Mouse (Mus musculus) CD4-positive, CD25-positive, alpha-beta regulatory T cell, adult 4 months (primary cell): ENCODE data around the gene Epha7. TPM values are rescaled to one million over a fixed set of nuclear protein-coding genes. Genes with fewer than 3 reads are reported as not detected.

Experiments used
- ATAC-seq: one replicate; pipeline ENCODE4 v1.8.0; 2017
- polyA plus RNA-seq, 2 experiments: library from polyadenylated mRNA; unstranded; fragments of 100-300 nt; shearing (Covaris generic); gene quantifications; one replicate each; pipeline ENCODE4 v1.2.1; 2017

Gene Epha7
- polyA plus RNA-seq: under 1 TPM in 1 of 2 experiments, not detected in 1; 0.16 TPM

DNA sequence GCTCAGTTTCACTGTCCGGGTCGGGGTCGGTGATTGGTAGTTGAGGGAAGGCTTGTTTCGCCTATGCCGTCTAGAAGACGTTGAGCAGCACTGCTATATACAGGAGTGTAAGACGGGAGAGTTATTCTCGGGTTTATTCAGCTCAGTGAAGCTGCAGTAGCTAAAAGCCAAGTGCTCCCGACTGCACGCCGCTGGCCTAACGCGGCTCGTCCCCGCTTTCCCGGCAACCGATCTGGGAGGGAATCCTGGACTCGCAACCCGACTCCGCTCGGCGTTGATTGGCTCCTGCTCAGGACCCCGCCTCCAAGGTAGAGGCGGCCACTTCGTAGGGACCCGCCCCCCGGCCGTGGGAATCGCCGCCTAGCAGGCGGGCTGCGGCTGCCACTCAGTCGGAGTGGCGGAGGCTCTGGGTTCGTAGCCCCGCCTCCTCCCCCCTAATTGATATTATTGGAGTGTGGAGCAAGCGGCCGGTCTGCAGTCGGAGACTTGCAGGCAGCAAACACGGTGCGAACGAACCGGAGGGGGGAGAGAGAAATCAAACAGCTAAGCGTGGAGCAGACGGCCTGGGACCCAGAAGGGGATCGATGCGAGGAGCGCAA is at the start of gene Epha7:
TSS of gene Epha7 (plus strand) at position 441 of the 599 bp plus-strand sequence.
- ATAC-seq: no peak

DNA sequence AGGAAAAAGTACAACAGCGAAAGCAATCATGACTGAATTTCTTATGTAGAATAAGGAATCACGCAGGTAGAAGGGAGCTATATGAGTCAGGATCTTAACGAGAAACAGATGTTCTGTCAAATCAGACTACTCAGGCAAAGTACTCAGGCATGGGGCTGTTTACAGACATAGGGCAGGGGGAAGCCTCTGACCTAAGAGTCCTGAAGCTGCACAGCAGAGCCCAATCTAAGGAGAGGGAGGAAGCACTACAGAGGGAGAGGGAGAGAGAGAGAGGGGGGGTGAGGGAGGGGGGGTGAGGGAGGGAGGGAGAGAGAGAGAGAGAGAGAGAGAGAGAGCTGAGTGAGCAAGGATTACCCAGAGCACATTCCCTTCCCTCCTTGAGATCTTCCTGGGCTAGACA is 29.0 kb upstream of the Epha7 start:
- no peak for ATAC-seq

DNA sequence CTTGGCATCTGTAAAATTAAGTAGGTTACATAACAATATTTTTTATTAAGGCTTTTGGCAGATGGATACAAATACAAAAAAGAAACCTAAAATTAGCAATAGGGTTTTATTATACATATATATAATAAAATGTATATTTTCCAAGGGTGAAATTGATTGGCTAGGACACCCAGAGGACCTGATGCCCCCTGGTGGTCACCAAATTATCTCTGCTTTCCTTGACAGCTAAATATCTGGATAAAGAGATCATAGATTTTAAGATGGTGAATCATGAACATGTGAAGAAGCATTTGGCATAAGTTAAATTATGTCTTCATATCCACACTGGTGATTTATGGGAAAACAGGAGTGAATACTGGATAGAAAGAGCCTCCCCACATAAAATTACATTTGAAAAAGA is 4.1 kb upstream of the Epha7 start:
- no peak for ATAC-seq

DNA sequence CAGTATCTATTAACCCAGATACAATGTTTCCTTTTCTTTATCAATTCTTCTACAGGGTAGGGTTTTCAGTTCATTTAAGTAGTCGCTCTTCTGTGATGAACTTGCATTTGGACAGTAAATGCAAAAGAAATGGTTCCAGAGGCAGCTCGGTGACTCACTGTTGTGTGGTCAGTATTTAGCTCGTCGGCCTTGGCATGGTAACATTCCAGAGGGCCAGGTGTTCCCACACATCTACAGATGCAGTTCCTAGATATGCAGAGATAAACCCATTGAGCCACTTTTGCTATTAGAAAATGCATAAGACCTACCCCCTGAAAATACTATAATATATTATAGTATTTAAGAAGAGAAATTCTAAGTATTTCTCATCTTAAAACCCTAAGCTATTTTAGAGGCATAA is 3.2 kb upstream of the Epha7 start:
- no peak for ATAC-seq

DNA sequence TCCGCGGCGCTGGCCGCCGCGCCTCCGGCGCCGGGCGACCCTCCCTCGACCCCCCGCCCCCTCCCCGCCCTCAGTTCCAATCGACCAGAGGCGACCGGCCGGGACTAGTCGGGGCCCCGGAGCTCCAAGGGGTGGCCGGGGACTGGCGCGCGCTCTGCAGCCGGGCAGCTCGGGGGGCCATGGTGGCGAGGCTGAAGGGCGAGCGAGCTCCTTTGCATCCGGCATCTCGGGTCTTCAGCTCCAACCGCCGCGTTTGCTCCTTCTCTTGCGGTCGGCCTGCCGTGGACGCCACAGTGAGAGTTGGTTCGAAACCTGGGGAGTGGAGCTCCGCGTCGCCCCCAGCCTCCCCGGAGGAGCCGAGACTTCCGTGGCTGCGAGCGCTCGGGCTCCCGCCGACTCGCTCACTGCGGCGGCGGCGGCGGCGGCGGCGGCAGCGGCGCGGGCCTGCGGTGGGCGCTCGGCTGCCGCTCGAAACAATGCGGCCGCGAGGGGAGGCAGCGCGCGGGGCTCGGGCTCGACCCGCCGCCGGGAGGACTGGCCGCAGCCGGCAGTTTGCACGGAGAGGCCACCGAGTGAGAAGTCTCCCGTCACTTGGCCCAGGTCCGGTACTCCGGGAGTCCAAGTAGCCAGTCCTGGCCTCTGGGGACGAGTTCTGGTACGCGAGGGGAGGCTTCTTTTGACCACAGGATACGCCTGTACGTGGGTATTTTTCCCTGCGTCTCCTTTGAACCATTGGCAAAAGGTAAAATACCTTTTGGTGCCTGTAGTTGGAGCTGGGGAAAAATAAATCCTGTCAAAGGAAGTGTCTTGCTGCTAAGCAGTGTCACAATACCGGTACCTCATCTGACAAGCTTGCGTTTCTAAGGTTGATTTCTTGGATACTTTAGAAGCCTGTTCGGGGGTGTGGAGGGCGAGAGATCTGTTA is 882 bp downstream of the Epha7 start:
- ATAC-seq: no peak

DNA sequence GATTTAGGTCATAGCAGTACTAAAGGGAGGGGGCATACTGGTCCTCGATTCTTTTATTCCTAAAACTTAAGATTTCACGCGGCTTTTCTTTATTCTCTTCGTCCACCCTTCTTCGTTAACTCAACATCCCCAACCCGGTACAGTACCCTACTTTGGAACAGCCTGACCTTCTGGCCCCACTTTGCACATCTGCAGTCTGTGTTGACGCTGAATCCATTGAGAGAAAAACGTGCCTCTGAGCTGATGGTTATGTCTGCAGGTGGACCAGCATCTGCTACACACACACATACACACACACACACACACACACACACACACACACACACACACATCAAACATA is 1.5 kb downstream of the Epha7 start:
- ATAC-seq: no peak

DNA sequence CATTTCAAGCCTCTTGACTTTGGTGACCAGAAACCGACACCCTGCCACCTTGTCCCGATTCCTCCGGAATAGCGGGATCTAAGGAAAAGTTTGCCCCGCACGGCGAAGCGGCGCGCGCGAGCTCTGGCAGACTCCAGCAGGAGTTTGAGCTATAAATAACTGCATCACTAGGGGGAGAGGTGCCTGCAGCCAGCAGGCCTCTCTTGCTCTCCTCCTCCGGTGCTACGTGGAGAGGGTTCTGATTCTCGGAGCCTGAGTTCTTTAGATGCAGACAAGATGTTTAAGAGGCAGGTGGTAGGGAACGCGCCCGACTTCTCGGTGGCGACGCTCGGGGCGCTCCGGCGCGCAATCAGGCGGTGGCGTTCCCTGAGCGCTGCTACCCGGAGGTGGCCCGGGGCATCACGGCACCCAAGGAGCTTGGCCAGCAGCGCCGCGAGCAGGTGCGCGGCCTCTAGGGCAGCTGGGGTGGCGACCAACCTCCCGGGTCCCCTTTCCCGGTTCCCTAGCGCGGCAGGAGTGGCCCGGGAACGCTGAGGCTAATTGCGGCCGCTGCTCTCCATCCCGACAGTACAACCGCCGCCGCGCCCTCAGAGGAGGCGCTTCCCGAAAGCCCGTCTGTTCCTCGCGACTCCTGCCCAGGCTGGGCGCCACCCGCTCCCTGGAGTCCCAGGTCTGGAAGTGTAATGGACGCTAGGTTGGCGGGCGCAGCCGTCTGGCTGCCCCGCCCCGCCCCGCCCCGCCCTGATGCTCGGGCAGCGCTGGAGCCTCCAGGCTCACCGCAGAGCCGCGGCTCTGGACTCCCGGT is 2.1 kb downstream of the Epha7 start:
- ATAC-seq: no peak

DNA sequence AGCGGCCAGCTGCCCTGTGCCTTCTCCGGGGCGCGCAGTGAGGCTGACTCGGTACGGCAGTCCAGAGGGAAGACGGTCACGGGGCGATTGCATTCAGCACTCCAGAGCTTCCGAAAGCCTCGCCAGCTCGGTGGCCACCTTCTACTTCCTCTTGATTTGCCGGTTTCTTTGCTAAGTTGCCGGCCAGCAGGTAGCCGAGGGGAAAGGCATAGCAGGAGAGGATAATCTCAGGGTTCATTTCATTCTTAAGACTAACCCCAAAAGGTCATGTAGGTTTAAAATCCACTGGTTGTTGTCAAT is 2.6 kb downstream of the Epha7 start:
- no peak for ATAC-seq

DNA sequence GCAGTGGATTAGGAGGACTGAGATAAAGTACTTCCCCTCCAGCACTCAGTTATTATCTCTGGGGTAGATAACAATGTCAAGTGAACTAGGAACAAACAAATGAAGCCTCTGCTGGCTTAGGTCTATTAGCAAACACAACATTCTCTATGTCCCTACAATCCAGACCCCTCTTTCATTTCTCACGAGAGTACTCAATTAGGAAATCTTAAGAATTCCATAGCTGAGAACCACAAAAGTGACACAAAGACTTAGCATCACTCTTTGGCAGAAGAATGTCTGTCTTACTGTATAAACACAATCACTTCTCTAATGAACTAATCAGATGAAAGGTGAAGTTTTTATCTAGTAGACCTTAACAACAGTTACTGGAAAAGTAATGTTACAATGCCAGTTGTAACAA is 10.7 kb downstream of the Epha7 start:
- no peak for ATAC-seq

DNA sequence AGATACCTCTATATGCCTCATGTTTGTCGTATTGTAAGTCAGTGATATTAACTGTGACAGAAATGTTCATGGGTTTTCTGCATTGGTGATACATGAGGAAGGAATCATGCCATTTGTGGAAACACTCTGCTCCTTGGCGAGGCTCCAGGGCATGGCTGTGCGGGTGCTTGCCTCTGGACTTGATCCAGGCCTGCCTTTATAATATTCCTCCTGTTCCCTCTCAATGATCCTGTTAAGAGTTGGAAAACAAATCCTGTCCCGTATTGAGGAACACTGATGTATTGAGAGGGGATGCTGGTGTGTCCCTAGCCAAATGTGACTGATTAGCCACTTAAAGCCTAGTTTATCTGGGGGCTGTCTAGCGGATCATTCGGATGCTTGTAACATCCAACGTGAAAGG is 11.7 kb downstream of the Epha7 start:
- ATAC-seq: no peak

DNA sequence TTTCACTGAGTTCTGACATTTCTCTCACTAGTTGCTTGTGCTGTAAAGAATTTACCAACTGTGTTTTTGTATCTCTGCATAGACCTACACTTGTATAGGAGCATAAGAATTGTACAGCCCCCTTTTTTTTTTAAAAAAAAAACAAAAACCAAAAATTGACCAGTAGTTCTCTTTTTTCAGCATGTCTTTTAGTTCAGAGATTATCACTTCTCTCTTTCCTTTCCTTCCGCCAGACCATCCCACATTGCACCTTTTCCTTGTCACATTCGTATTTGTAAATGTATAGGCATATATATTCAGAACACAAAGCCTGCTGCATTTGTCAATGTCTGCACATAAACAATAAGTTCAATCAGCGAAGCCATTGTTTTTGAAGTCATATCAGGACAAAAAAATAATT is 24.7 kb downstream of the Epha7 start:
- ATAC-seq: no peak

DNA sequence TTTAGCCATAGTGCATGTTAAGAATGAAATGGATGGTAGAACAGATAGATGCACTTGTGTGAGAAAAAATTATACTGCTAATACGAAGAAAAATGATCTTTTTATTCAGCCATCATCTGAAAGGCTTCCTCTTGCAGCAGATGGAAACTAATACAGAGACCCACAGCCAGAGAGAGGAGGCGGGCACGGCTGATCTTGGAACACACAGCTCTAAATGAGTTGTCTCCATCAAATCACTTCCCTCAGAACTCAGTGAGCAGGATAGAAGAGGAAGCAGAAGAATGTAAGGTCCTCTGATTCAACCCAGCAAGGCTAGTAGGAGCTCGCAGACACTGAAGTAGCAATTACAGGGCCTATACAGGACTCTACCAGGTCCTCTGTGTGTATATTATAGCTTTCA is 33.4 kb downstream of the Epha7 start:
- ATAC-seq: no peak

DNA sequence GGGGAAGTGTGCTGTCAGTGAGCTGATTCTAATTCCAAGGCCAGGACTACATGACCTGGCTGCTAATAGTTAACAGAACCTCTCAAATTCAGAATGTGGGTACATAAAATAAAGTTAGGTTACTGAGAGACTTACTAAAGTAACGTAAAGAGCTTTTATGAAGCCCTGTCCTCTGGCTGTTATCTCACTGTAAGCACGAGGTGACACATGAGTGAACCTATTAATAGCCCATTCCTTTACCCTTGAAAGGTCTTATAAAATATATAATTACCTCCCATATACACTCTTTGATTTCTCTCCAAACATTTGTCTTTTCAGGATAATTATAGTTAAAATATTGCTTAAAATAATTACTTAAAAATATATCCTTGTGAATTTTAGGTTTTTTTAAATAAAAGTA is 37.5 kb downstream of the Epha7 start:
- no peak for ATAC-seq

DNA sequence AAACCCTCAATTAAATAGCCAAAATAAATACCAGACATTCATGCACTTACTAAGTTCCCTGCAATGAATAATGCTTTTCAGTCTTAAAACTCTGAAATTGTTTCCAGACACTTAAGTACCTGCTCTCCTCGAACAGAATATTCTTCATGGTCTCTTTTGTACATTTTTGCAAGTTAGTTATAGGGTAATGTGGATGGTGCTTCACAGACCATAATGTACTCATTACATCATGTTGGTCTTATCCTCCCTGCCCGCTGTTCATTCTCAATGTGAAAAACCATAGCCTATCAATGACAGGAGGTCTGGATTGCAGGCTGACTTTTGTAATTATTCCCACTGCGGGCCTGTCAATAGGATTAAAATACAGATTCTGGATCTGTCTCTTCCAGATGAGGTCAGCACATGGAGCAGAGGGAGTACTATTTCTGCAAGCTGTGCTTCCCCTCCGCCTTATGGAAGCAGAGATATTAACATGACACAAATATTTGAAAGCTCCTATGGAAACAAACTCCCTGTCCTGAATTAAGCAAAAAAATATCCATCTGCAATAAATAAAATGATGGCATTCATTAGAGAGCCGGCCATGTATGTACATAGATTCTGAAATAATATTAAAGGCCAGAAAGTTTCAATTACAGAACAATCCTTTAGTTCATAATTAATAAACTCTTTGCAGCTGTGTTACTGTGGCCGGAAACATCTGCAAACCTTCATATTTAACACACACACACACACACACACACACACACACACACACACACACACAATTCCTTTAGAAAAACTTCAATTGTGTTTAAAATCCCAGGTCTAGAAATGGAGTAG is 50.1 kb downstream of the Epha7 start:
- no peak for ATAC-seq

DNA sequence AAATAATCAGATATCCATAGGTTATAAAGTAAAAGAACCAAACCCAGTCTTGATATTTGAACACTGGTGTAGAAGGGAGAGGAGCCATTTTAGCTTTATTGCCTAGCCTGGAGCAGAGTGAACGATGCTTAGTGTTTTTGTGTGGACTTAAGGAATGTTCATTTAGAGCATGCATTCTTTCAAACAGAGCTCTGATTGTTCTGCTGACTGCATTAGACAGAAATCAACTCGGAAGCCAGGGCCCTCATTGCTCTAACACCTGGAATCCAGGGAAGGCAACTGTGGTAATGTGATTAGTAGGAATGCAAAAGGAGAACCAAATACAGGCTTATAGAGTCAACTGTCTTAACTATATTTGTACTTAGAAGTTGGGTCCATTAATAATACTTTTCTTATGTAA is 53.5 kb downstream of the Epha7 start:
- no peak for ATAC-seq

DNA sequence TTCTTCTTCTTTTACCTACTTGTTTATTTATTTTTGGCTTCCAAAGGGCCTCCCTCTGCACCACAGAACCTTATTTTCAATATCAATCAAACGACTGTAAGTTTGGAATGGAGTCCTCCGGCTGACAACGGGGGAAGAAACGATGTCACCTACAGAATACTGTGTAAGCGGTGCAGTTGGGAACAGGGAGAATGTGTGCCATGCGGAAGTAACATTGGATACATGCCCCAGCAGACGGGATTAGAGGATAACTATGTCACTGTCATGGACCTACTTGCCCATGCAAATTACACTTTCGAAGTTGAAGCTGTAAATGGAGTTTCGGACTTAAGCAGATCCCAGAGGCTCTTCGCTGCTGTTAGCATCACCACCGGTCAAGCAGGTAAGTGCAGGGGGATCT is 58.7 kb downstream of the Epha7 start:
- ATAC-seq: no peak

DNA sequence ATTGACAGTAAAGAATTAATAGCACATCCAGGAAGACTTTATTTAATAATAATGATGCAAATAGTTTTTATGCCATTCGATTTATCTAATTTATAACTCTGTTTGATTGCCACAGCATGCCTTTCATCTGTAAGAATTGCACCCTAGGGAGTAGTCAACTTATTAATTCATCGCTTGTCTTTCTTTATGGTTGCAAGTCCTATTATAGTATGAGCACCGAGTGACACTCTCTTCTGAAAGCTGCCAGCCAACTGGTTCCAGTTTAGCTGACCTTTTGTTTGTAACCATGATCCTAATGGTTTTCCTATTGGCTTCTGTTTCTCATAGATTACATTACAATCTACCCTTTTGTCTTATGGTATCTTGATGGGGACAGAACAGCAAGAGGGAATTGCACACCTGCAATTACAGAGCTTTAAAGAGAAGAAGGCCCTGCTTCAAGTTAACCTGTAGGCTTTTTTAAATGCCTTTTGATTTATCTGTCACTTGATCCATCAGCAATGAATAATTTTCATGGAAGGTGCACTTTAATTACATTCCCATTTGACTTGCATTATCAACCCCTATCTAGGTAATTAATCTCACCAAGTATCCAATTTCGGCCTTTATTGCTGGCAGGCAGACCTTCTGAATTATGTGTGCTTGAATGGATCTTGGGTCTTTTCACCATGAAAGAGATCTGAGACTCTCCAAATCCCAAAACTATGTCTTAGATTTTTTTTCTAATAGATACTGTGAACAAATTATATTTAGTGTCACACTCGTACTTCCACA is 68.5 kb downstream of the Epha7 start:
- ATAC-seq: no peak

DNA sequence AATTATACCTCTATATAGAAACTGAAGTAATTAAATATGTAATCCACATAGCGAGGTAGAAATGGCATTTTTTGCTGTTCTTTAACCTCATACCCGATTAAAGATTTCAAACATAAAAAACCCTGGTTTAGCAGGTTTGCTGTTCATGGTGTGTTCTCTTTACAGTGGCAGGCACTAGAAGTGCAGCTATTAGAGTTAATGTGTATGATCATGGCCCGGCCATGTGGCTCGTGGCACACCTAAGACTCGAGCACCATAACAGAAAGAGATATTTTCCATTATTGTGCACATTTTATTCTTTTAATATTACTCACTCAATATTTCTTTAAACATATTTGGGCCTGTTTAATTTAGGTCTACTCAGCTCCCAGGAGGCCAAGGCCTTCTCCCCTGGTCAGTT is 76.7 kb downstream of the Epha7 start:
- no peak for ATAC-seq

DNA sequence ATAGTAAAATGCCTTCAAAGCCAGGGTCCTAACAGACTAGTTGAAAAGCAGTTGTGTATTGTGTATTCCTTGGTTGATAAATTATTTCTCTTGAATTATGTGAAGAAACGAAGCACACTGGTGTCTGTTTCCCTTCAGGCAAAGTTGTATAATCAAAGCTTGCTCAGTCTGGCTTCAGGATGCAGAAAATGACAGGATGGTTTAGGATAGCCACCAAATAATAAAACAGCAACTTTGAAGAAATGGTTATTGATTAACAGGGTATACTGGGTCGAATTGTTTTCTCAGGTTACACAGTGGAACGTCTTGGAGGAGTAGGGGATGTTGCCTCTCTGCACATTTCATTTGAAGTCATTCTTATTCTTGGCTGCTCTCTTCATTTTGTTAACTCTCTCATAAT is 77.2 kb downstream of the Epha7 start:
- ATAC-seq: no peak

DNA sequence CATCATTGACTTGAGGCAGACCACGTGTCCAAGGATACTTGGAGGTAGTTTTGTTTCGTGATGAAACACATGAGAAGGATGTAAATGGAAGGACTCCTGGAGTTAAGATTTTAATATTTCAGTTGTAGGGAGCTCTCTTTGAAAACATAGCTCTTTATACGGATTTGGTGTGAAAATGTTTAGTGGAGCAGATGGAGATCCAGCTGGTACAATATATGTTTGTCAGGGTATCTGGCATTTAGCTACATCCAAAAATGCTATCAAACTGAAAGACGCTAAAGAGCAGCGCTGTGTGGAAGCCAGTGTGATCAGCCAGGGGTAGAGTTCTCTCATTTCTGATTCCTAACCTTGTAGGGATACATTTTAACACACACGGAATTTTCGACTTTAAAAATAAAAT is 82.5 kb downstream of the Epha7 start:
- no peak for ATAC-seq

DNA sequence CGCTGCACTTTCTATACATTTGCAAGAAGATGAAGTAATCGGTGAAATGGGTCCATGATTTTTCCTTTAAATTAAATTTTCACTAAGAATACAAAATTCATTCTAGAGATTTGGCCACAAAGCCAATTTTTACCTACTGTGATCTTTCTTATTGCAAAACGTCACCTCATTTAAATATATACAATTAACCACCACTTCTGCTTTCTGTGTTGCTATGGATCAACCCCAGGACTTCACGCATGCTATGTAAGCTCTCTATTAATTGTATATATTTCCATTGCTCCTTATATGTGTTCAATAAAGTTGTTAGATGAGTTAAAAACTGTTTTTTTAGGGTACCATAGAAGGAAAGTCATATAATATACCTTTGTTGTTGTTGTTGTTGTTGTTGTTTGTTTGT is 86.4 kb downstream of the Epha7 start:
- ATAC-seq: no peak

DNA sequence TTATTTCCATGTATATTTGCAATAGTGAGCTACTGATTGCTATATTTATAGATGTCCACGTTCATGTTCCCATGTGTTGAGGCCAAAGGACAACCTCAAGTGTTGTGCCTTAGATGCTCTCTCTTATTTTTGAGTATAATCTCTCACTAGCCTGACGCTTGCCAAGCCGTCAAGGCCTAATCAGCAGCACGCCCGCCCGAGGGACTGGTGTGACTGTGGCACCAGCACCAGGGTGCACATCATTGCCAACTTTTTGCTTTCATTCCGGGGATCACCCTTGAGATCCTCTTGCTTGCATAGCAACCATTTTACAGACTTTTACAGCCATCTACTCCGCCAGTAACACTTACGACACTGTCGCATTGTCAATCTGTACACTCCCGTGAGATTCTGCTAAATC is 86.9 kb downstream of the Epha7 start:
- ATAC-seq: no peak
